Mouse (Mus musculus): ENCODE results near the gene Emp1. TPM values are rescaled to one million over a fixed set of nuclear protein-coding genes. Genes with fewer than 3 reads are reported as not detected.

Emp1 gene
- 31.7 and 32.0 TPM in 2 replicates for total RNA-seq (2017)

- ATAC-seq (replicated peaks in 1 of 2; ENCODE audit: insufficient read depth in 1 of 2, low FRiP score in 2 of 2, low TSS enrichment in 1 of 2, low read depth in 1 of 2, poor library complexity in 2 of 2, severe bottlenecking in 2 of 2), result peak; percentile 44 to 62
Measured at GRCm38 (mm10) chr6:135362459-135363159, at the start of gene Emp1. Emp1 (plus strand) TSS chr6:135362545.

DNA sequence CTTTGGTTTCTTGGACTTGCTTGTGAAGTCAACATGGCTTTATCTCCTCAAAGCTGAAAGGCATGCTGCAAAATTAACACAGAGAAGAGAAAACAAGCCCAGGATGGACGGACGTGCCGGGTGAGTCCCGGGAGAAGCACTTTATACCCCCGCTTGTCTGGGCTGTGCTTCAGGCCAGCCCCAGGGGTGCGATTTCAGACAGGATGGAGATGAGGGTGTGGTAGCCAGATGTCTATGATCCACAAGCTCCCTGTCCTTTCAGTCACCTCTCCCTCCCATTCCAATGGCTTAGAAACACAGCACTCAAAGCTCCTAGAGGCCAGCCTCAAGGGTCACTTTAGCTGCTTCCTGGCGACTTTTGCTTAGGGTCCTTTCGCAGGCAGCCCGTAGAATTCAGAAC lies 48.4 kb upstream of the Emp1 start:
- no peak for ATAC-seq (replicated peaks in 1 of 2; ENCODE audit: insufficient read depth in 1 of 2, low FRiP score in 2 of 2, low TSS enrichment in 1 of 2, low read depth in 1 of 2, poor library complexity in 2 of 2, severe bottlenecking in 2 of 2)

DNA sequence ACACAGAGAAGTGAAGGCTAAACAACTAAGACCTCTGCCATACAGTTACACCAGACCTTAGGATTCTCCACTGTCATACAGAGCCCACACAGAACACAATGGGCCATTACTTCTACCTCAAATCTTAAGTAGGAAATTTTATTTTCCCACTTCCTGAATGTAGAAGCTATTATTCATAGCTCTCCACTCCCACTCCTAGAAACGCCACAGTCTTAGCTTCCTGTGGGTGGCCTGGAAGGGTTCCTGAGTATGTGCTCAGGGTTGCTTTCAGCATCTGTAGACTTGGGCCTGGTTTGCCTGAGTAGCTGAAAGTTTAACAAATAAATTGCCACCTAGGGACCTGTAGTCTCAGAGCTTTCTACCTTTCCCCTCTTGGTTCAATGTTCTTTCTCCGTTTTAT lies 46.2 kb upstream of the Emp1 start:
- ATAC-seq (replicated peaks in 1 of 2; ENCODE audit: insufficient read depth in 1 of 2, low FRiP score in 2 of 2, low TSS enrichment in 1 of 2, low read depth in 1 of 2, poor library complexity in 2 of 2, severe bottlenecking in 2 of 2), result no peak; a peak in 1 of 4 replicates

DNA sequence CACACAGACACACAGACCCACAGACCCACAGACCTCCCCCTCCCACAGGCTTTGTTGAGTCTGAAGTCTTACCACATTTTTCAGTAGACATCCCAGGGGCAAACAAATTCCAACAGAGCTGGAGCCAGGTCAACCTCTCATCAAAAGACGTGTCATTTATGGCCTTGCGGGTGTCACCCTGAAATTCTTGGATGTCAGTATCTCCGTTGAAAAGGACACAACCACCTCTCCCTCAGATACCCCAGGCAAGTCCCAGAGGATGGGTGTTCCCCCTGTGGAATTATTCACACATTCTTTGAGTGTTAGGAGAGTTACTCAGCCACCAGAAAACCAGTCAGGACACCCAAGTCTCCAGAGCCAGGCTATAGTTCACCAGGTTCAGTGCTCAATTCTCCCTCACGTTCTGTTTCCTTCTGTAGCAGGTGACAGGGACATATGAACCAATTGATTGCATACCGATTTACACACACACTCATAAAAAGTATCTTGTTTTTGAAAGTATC lies 42.9 kb upstream of the Emp1 start:
- no peak for ATAC-seq (replicated peaks in 1 of 2; ENCODE audit: insufficient read depth in 1 of 2, low FRiP score in 2 of 2, low TSS enrichment in 1 of 2, low read depth in 1 of 2, poor library complexity in 2 of 2, severe bottlenecking in 2 of 2)

DNA sequence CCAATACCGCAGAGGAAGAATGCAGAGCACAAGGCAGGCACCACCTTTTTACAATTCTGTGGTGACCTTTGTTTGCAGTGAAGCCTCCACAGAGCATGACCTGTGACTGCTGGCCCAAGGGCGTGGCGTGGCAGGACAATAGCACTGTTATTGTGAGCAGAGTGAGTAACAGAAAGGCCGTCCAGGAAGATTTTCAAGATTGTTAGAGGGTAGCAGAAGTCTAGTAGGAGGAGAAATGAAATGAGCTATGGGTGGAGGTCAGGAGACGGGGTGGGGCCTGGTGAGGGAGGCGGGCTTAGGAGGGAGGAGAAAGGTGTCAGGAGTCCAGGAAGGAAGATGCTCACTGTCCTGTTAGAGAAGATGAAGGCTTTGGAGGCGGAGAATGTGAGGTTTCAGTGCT lies 39.6 kb upstream of the Emp1 start:
- no peak for ATAC-seq (replicated peaks in 1 of 2; ENCODE audit: insufficient read depth in 1 of 2, low FRiP score in 2 of 2, low TSS enrichment in 1 of 2, low read depth in 1 of 2, poor library complexity in 2 of 2, severe bottlenecking in 2 of 2)

DNA sequence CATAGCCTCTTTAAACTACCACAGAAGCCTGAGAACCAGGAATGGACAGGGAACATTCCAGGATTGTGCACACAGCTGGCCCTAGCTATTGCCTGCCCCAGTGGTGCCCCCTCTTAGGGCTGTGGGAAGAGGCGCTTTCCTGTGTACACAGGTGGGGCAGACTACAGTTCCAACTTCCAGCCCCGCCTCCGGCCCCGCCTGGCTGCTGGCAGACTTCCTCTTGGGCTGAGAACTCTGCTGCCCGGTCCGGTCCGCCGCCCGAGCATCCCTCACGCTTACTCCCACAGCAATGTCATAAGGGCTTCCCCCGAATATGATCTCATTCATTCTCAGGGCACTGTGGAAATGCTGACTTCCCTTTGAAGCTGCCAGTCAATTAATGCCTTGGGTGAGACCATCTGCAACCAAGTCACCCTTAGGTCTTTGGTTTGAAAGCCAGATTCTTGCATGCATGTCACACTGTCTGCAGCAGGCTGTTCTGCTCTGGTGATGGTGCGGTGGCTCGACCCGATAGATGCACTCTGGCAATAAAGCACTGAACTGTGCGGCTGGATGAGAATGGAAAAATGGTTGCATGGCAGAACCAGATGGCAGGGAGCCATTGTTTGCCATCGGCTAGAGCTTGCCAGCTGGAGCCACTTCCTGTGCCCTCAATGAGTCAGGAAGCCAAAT lies 38.9 kb upstream of the Emp1 start:
- ATAC-seq (replicated peaks in 1 of 2; ENCODE audit: insufficient read depth in 1 of 2, low FRiP score in 2 of 2, low TSS enrichment in 1 of 2, low read depth in 1 of 2, poor library complexity in 2 of 2, severe bottlenecking in 2 of 2), result peak; percentile 70 to 76

- ATAC-seq (replicated peaks in 1 of 2; ENCODE audit: insufficient read depth in 1 of 2, low FRiP score in 2 of 2, low TSS enrichment in 1 of 2, low read depth in 1 of 2, poor library complexity in 2 of 2, severe bottlenecking in 2 of 2), result peak; percentile 58 to 61
Measured at GRCm38 (mm10) chr6:135324111-135324510, 38.2 kb upstream of the Emp1 start.

- peak in 1 of 2 experiments; percentile 19; a peak in 2 of 4 replicates for ATAC-seq (replicated peaks in 1 of 2; ENCODE audit: insufficient read depth in 1 of 2, low FRiP score in 2 of 2, low TSS enrichment in 1 of 2, low read depth in 1 of 2, poor library complexity in 2 of 2, severe bottlenecking in 2 of 2)
Measured at GRCm38 (mm10) chr6:135324686-135325300, 37.6 kb upstream of the Emp1 start.

DNA sequence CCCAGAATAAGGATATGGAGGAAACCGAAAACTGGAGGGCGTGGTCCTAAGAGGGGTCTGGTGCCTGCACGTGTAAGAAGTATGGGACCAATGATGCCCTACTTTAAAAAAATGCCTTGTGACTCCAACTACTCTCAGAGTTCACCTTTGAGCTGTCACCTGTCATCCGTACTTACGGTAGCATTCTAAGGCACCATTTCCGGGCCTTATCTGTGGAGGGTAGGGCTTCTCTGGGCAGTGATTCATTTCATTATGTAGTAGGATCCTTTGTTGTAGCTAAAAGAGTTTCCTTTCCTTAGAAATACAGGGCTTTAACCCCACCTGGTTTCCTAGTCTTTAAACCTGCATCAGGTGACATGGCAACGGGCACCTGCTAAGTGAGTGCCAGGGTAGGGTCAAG lies 35.5 kb upstream of the Emp1 start:
- ATAC-seq (replicated peaks in 1 of 2; ENCODE audit: insufficient read depth in 1 of 2, low FRiP score in 2 of 2, low TSS enrichment in 1 of 2, low read depth in 1 of 2, poor library complexity in 2 of 2, severe bottlenecking in 2 of 2), result no peak

GRCm38 (mm10) chr6:135331916-135332315 lies 30.4 kb upstream of the Emp1 start:
- ATAC-seq (replicated peaks in 1 of 2; ENCODE audit: insufficient read depth in 1 of 2, low FRiP score in 2 of 2, low TSS enrichment in 1 of 2, low read depth in 1 of 2, poor library complexity in 2 of 2, severe bottlenecking in 2 of 2), result no peak

GRCm38 (mm10) chr6:135332737-135333281 lies 29.5 kb upstream of the Emp1 start:
- ATAC-seq (replicated peaks in 1 of 2; ENCODE audit: insufficient read depth in 1 of 2, low FRiP score in 2 of 2, low TSS enrichment in 1 of 2, low read depth in 1 of 2, poor library complexity in 2 of 2, severe bottlenecking in 2 of 2), result no peak

DNA sequence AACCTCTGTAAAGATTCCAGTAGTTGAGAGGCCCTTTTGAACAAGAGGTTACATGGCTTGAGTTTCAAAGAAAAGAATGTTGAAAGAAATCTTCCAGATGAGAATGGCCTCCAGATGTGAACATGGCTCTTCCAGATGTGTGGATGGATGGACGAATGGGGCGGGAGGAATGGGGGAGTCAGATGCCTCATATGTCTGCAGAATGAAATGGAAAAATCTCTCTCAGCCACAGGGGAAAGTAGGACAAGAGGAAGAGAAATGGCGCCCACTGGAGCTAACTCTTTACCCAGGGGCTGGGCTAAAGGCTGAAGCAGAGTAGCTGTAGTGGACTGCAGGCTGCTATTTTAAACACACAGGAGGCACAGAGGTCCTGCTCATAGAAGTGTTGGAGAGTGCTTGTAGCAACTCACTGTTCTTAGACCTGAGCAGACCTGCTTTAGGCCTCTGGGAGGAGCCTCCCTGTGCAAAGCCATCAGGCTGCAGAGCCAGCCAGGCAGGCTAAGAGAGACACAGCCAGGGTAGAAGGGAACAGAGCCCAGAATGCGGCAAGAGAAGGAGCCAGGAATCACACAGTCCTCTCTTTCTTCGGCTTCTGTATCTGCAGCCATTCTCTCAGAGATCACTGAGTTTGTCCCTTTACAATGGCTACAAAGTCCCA lies 28.2 kb upstream of the Emp1 start:
- ATAC-seq (replicated peaks in 1 of 2; ENCODE audit: insufficient read depth in 1 of 2, low FRiP score in 2 of 2, low TSS enrichment in 1 of 2, low read depth in 1 of 2, poor library complexity in 2 of 2, severe bottlenecking in 2 of 2), result no peak

GRCm38 (mm10) chr6:135336376-135336775 lies 26.0 kb upstream of the Emp1 start:
- no peak for ATAC-seq (replicated peaks in 1 of 2; ENCODE audit: insufficient read depth in 1 of 2, low FRiP score in 2 of 2, low TSS enrichment in 1 of 2, low read depth in 1 of 2, poor library complexity in 2 of 2, severe bottlenecking in 2 of 2)

DNA sequence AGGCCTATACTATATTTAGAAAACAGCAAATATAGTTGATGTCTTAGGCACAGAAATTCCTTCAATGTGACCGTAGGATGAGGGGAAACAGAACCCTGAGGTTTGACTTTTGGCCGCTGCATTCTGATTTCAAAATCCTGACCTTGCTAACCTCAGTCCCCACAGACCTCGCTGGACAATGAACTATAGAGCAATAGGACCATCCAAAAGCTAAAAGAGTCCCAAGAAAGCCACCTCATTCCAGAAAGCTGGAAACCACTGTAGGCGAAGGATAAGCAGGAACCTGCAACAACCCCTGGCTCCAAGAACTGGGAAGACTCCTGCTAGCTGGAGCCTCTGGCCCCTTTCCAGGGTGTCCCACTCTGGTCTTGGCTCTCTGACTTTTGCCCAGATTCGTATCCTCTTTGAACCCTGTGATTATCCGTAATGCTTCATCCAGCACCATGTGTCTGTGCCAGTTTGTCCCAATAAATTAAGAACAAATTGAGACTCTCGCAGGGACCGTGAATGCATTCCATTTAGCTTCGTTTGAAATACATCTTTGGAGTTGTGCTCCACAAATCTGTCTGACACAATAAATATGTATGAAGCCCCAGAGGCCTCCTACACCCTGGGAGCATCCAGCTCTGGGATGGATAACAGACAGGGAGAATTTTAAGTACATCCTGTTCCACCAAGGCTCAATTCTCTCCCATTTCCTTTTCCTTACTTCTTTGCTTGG lies 21.8 kb upstream of the Emp1 start:
- no peak for ATAC-seq (replicated peaks in 1 of 2; ENCODE audit: insufficient read depth in 1 of 2, low FRiP score in 2 of 2, low TSS enrichment in 1 of 2, low read depth in 1 of 2, poor library complexity in 2 of 2, severe bottlenecking in 2 of 2)

DNA sequence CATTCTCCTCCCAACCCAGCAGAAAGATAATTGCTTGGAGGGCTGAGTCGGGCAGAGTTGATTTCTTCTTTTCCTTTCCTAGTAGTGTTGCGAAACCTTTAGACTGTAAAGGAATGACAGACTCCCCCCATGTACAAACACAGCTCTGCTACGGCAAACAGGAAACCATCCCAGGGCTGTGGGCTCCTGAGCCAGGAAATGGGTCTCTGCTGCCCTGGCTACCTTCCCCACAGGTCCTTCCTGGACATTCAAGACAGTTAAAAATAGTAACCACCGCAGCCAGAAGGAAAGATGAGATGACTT lies 21.3 kb upstream of the Emp1 start:
- ATAC-seq (replicated peaks in 1 of 2; ENCODE audit: insufficient read depth in 1 of 2, low FRiP score in 2 of 2, low TSS enrichment in 1 of 2, low read depth in 1 of 2, poor library complexity in 2 of 2, severe bottlenecking in 2 of 2), result peak; percentile 57 to 72; a peak in 3 of 4 replicates

- ATAC-seq (replicated peaks in 1 of 2; ENCODE audit: insufficient read depth in 1 of 2, low FRiP score in 2 of 2, low TSS enrichment in 1 of 2, low read depth in 1 of 2, poor library complexity in 2 of 2, severe bottlenecking in 2 of 2), result no peak
Measured at GRCm38 (mm10) chr6:135351638-135352302, 10.6 kb upstream of the Emp1 start.

GRCm38 (mm10) chr6:135352537-135352936 lies 9.8 kb upstream of the Emp1 start:
- ATAC-seq (replicated peaks in 1 of 2; ENCODE audit: insufficient read depth in 1 of 2, low FRiP score in 2 of 2, low TSS enrichment in 1 of 2, low read depth in 1 of 2, poor library complexity in 2 of 2, severe bottlenecking in 2 of 2), result no peak
